Mouse (Mus musculus): ENCODE measurements at regions not wholly inside any gene's neighbourhood (a gene's known extent, or its start where the extent isn't known, plus 50 kb on each side); places are given as distances from the start of the nearest gene placed in this dataset.

DNA sequence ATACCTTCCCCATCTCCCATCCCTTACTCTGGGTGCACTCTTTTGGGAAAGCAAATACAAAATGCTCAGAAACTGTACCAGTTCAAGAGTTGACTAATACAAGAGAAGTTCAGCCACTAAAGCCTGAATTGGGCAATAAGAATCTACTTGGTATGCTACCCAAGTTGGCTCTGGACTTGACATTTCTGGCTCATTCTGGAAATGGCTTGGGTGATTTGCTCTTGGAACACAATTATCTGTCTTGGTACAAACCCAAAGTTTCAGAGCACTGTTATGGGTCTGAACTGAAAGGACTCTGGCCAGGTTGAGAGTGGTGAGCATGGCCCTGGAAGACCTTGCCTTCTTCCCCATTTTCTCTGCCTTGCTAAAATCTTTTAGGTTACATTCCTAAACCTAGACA, 136.6 kb downstream of the Fam84a start:
- no peaks in the 10 kb centered on the region for H3K4me1 ChIP-seq (ENCODE audit: control insufficient read depth, insufficient read depth, low read length)
- H3K36me3 ChIP-seq (ENCODE audit: control insufficient read depth, insufficient read depth, low read length), result no peaks in the 10 kb centered on the region
- no peak overlapping the region for H3K4me3 ChIP-seq (ENCODE audit: control insufficient read depth, low read depth, low read length)
- H3K27ac ChIP-seq (ENCODE audit: control insufficient read depth, insufficient read depth, low read depth, low read length), result no peak overlapping the region
- TF ChIP-seq CTCF (IDR thresholded peaks at IDR 0.05; ENCODE audit: control insufficient read depth, insufficient read depth, insufficient replicate concordance, low read depth, low read length), result no peak
- no peak for TF ChIP-seq POLR2A (IDR thresholded peaks at IDR 0.05; ENCODE audit: control insufficient read depth, low read depth, low read length)
- no peaks in the 10 kb centered on the region for H3K27me3 ChIP-seq (ENCODE audit: control insufficient read depth, insufficient read depth, low read length)

DNA sequence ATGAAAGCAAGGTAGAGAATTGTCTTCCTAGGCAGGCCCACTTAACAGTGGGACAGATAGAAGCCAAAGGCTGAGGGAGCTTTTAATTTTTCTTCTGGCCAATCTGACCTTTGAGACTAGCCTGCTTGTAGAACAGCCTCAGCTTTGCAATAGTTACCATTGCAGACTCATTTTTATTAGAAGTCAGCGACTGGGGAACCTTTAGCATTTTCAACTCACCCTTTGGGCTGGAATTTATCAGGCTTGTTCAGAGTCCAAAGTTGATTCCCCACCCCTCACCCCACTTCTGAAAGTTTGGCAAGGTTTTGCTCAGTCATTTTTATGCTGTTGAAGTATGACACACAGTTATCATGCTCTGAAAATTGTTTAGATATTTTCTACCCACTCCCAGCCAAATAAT, 145.9 kb downstream of the Fam84a start:
- Histone ChIP-seq H3K4me3 (ENCODE audit: control insufficient read depth, low read depth, low read length) (no peak overlapping the region), H3K27me3 (ENCODE audit: control insufficient read depth, insufficient read depth, low read length) (no peaks in the 10 kb centered on the region), H3K36me3 (ENCODE audit: control insufficient read depth, insufficient read depth, low read length) (no peaks in the 10 kb centered on the region), H3K4me1 (ENCODE audit: control insufficient read depth, insufficient read depth, low read length) (no peaks in the 10 kb centered on the region), H3K27ac (ENCODE audit: control insufficient read depth, insufficient read depth, low read depth, low read length) (no peak overlapping the region)
- TF ChIP-seq POLR2A (IDR thresholded peaks at IDR 0.05; ENCODE audit: control insufficient read depth, low read depth, low read length) (no peak), CTCF (IDR thresholded peaks at IDR 0.05; ENCODE audit: control insufficient read depth, insufficient read depth, insufficient replicate concordance, low read depth, low read length) (no peak)

DNA sequence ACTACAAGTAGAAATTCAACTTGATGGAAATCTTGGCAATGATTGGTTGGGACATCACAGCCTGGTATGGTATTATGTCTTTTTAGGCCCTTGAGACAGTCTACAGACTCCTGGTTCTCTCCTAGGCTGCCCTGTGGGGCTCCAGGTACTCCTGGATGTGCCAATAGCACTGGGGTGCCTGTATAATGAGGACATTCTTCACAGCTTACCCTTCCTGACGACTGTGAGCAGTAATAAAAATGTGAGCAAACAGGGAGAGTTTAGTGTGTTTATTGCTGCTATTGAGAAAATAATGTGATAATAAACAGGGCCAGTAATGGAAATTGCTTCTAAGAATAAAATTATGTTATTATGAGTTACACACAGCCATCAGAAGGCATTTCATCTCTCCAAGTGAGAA, 150.2 kb downstream of the Fam84a start:
- Histone ChIP-seq H3K4me3 (ENCODE audit: control insufficient read depth, low read depth, low read length) (no peak overlapping the region), H3K36me3 (ENCODE audit: control insufficient read depth, insufficient read depth, low read length) (no peaks in the 10 kb centered on the region), H3K4me1 (ENCODE audit: control insufficient read depth, insufficient read depth, low read length) (no peaks in the 10 kb centered on the region), H3K27ac (ENCODE audit: control insufficient read depth, insufficient read depth, low read depth, low read length) (no peak overlapping the region), H3K27me3 (ENCODE audit: control insufficient read depth, insufficient read depth, low read length) (no peaks in the 10 kb centered on the region)
- TF ChIP-seq POLR2A (IDR thresholded peaks at IDR 0.05; ENCODE audit: control insufficient read depth, low read depth, low read length), result no peak

DNA sequence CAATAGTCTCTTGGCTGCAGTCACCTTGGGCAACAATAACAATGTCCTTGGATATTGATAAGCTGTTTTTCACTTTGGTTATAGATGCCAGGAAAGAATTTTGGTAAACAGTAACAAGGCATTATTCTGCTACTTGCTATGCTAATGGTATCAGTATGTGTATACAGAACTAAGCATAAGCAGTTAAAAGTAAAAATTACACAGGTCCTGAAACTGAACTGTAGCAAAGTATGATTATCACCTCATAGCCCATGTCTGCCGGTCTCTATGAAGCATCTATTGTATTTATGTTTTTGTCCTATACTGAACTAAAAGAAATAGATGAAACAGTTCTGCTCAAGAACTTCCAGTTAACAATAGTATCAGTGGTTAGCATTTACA, 167.5 kb downstream of the Fam84a start:
- no peaks in the 10 kb centered on the region for H3K36me3 ChIP-seq (ENCODE audit: control insufficient read depth, insufficient read depth, low read length)
- TF ChIP-seq CTCF (IDR thresholded peaks at IDR 0.05; ENCODE audit: control insufficient read depth, insufficient read depth, insufficient replicate concordance, low read depth, low read length), result no peak
- no peaks in the 10 kb centered on the region for H3K4me1 ChIP-seq (ENCODE audit: control insufficient read depth, insufficient read depth, low read length)
- no peak overlapping the region for H3K4me3 ChIP-seq (ENCODE audit: control insufficient read depth, low read depth, low read length)
- H3K27ac ChIP-seq (ENCODE audit: control insufficient read depth, insufficient read depth, low read depth, low read length), result no peak overlapping the region
- H3K27me3 ChIP-seq (ENCODE audit: control insufficient read depth, insufficient read depth, low read length), result no peaks in the 10 kb centered on the region

DNA sequence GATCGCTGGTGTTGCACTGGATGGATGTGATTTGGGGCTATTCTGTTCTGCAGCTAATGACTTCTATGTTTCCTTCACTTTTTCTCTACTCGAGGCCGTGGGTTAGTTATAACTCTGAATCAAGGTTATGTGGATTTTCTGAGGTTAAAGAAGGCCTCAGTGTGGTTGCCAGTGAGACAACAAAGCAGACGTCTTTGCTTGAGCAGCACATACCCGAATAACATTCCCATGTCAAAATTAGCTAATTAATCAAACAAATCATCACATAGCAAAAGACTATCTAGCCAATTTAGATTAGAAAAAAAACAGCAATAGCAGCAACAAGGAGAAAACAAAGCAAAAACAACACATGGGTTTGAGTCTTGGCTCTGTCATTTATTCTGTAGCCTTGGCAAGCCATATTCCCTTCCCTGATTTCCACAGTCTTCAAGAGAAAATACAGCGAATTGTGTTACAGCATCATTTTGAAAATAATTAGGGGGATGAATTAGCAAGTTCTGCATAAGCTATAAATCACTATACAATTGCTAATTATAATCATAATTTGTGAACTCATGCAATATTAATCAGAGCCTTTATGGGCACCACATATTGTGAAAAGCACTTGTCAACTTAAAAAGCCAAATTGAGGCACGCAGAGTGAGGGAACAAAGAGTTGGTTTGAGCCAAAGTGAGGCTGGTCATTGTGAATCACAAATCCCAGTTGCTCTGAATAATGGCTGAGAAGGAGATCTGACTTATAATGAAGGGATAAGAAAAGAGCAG, 168.0 kb downstream of the Fam84a start:
- Histone ChIP-seq H3K4me3 (ENCODE audit: control insufficient read depth, low read depth, low read length) (no peak overlapping the region), H3K27me3 (ENCODE audit: control insufficient read depth, insufficient read depth, low read length) (no peaks in the 10 kb centered on the region), H3K4me1 (ENCODE audit: control insufficient read depth, insufficient read depth, low read length) (no peaks in the 10 kb centered on the region), H3K27ac (ENCODE audit: control insufficient read depth, insufficient read depth, low read depth, low read length) (no peak overlapping the region), H3K36me3 (ENCODE audit: control insufficient read depth, insufficient read depth, low read length) (no peaks in the 10 kb centered on the region)
- TF ChIP-seq CTCF (IDR thresholded peaks at IDR 0.05; ENCODE audit: control insufficient read depth, insufficient read depth, insufficient replicate concordance, low read depth, low read length) (no peak), POLR2A (IDR thresholded peaks at IDR 0.05; ENCODE audit: control insufficient read depth, low read depth, low read length) (no peak)

DNA sequence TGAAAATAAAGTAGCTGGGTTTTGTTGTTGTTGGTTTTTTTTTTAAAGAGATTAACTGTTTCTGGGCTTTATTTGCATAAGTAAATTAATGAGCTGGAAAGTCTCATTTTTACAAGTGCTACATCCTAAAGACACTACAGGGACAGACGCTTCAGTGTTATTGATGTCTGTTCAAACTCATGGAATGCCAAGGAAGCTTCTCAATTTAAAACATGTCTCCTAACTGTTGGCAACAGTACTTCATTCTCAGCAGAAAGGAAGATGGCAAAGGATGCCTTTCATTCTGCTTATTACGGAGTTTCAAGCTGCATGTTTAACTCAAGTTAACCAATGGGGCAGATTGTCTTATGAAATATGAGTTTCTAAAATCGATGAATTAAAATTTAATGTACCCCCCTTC, 187.3 kb downstream of the Fam84a start:
- H3K4me3 ChIP-seq (ENCODE audit: control insufficient read depth, low read depth, low read length), result no peak overlapping the region
- no peak overlapping the region for H3K27ac ChIP-seq (ENCODE audit: control insufficient read depth, insufficient read depth, low read depth, low read length)
- H3K36me3 ChIP-seq (ENCODE audit: control insufficient read depth, insufficient read depth, low read length), result no peaks in the 10 kb centered on the region
- H3K4me1 ChIP-seq (ENCODE audit: control insufficient read depth, insufficient read depth, low read length), result no peaks in the 10 kb centered on the region
- H3K27me3 ChIP-seq (ENCODE audit: control insufficient read depth, insufficient read depth, low read length), result no peaks in the 10 kb centered on the region
- TF ChIP-seq CTCF (IDR thresholded peaks at IDR 0.05; ENCODE audit: control insufficient read depth, insufficient read depth, insufficient replicate concordance, low read depth, low read length), result no peak

DNA sequence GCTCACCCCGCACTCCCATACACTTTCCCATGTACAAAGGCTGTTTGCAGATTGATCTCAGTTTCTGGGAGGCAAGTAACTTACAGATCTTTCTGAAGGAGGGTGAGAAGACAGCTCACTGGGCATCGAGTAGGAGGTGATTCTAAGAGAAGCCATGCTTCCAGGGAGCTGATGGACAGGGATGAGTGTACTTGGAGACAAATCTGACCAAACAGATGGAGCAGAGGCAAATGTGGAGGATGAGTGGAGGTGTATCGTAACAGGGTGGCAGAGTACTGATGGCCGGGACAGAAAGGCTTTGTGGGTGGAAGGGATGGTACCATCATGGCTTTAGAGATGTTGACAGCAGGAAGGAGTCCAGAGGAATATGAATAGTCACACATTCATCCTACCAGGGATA, 212.4 kb downstream of the Fam84a start:
- TF ChIP-seq CTCF (IDR thresholded peaks at IDR 0.05; ENCODE audit: control insufficient read depth, insufficient read depth, insufficient replicate concordance, low read depth, low read length) (no peak), POLR2A (IDR thresholded peaks at IDR 0.05; ENCODE audit: control insufficient read depth, low read depth, low read length) (no peak)
- Histone ChIP-seq H3K4me1 (ENCODE audit: control insufficient read depth, insufficient read depth, low read length) (no peaks in the 10 kb centered on the region), H3K36me3 (ENCODE audit: control insufficient read depth, insufficient read depth, low read length) (no peaks in the 10 kb centered on the region), H3K4me3 (ENCODE audit: control insufficient read depth, low read depth, low read length) (no peak overlapping the region), H3K27me3 (ENCODE audit: control insufficient read depth, insufficient read depth, low read length) (no peaks in the 10 kb centered on the region), H3K27ac (ENCODE audit: control insufficient read depth, insufficient read depth, low read depth, low read length) (no peak overlapping the region)

DNA sequence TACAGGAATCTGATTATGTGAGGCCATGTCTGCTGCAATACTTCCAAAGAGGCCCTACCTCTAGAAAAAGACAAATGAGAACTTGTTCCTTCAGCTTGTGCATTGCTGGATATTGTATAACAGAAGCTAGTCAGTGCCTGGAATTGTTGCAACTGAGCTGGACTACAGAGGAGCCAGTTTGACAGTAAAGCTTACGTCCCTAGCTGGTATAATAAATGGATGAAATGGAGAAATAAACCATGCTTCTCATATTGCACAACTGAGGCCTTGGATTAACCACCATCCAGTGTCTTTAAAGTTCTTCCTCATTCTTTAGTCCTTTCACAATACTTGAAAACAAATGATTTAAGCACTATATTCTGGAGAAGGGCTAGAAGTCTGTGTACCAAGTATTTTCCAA, 230.8 kb downstream of the Fam84a start:
- no peaks in the 10 kb centered on the region for H3K27me3 ChIP-seq (ENCODE audit: control insufficient read depth, insufficient read depth, low read length)
- H3K4me3 ChIP-seq (ENCODE audit: control insufficient read depth, low read depth, low read length), result no peak overlapping the region
- H3K4me1 ChIP-seq (ENCODE audit: control insufficient read depth, insufficient read depth, low read length), result no peaks in the 10 kb centered on the region
- TF ChIP-seq CTCF (IDR thresholded peaks at IDR 0.05; ENCODE audit: control insufficient read depth, insufficient read depth, insufficient replicate concordance, low read depth, low read length) (no peak), POLR2A (IDR thresholded peaks at IDR 0.05; ENCODE audit: control insufficient read depth, low read depth, low read length) (no peak)
- no peak overlapping the region for H3K27ac ChIP-seq (ENCODE audit: control insufficient read depth, insufficient read depth, low read depth, low read length)
- H3K36me3 ChIP-seq (ENCODE audit: control insufficient read depth, insufficient read depth, low read length), result no peaks in the 10 kb centered on the region

Data from testis, adult 2 months (tissue).